In the genomic region with DNA sequence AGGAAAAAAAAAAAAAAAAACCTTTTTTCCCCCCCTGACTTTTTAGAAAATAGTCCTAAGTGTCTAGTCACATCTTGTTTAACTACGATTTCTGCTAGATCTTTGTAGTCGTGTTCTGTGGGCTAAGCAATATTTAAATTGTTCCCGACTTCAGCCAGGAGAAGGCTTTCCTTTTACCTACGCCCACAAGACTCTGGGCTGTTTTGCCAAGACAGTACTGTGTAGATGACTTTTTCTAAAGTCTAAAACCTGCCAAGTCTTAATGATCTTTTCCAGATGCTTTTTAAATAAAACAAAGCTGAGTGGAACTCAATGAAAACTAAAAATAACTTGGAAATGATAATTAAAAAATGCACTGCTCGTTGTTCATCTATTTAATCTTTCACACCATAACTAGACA, we compare ENCODE assay signal across 12 mouse cellular contexts. TPM values are rescaled to one million over a fixed set of nuclear protein-coding genes. Genes with fewer than 3 reads are reported as not detected.
DNase-seq lines count a peak whose midpoint lies in the region; ATAC-seq lines count a peak whose summit lies in the region.
"Had no signal": no experiment of that assay in that cellular context is flagged by ENCODE, and none has a peak within 500 bp of the region (broad histone marks: within the 10 kb centered on the region; RNA-seq: fewer than 3 reads in every experiment).

No protein-coding gene starts in this region.

- no peak for DNase-seq in heart, postnatal 36 days
- no peak for DNase-seq in embryonic facial prominence, embryonic 10.5 days (ENCODE audit: low spot score)
- no peak for DNase-seq in hindbrain, embryonic 10.5 days (ENCODE audit: low spot score)
- no peak for DNase-seq in midbrain, embryonic 14.5 days
- no peak for DNase-seq in spleen, postnatal 36 days (ENCODE audit: low spot score in 2 of 2)
- no peak for DNase-seq in kidney, adult 18-20 months
- DNase-seq: gastrocnemius, postnatal 36 days had no signal

- no peaks in the 10 kb centered on the region for H3K27me3 ChIP-seq in heart, embryonic 16.5 days (ENCODE audit: control insufficient read depth, insufficient read depth, low read length)
- H3K27me3 ChIP-seq in embryonic facial prominence, embryonic 10.5 days (replicated peaks; ENCODE audit: low read depth, poor library complexity, severe bottlenecking), result no peaks in the 10 kb centered on the region
- no peaks in the 10 kb centered on the region for H3K27me3 ChIP-seq in hindbrain, embryonic 10.5 days (ENCODE audit: insufficient read depth, poor library complexity, severe bottlenecking)
- no peaks in the 10 kb centered on the region for H3K27me3 ChIP-seq in midbrain, embryonic 14.5 days (ENCODE audit: control insufficient read depth, insufficient read depth, low read length)
- H3K27me3 ChIP-seq: megakaryocyte, embryonic 14.5 days had no signal

- H3K27ac ChIP-seq in heart, embryonic 16.5 days (ENCODE audit: low read length), result no peak overlapping the region
- peak overlapping the region; percentile 79 for H3K27ac ChIP-seq in embryonic facial prominence, embryonic 10.5 days (replicated peaks)
- peak overlapping the region; percentile 65 for H3K27ac ChIP-seq in hindbrain, embryonic 10.5 days
- H3K27ac ChIP-seq in midbrain, embryonic 14.5 days (replicated peaks; ENCODE audit: low read depth, low read length), result peak overlapping the region; percentile 15; the same call in 1 of the 2 replicates

- H3K9me3 ChIP-seq in heart, embryonic 16.5 days (replicated peaks; ENCODE audit: control insufficient read depth, low read length), result no peaks in the 10 kb centered on the region
- H3K9me3 ChIP-seq in embryonic facial prominence, embryonic 10.5 days, result no peaks in the 10 kb centered on the region
- H3K9me3 ChIP-seq in hindbrain, embryonic 10.5 days, result no peaks in the 10 kb centered on the region
- no peaks in the 10 kb centered on the region for H3K9me3 ChIP-seq in midbrain, embryonic 14.5 days (ENCODE audit: control insufficient read depth, low read length)
- H3K9me3 ChIP-seq: megakaryocyte, embryonic 14.5 days had no signal

- H3K4me2 ChIP-seq in heart, embryonic 16.5 days (ENCODE audit: low read depth, low read length), result peak overlapping the region; percentile 27
- peak overlapping the region; percentile 44 for H3K4me2 ChIP-seq in midbrain, embryonic 14.5 days (ENCODE audit: low read length)

- no peaks in the 10 kb centered on the region for H3K36me3 ChIP-seq in heart, embryonic 16.5 days (ENCODE audit: control insufficient read depth, insufficient read depth)
- peaks cover 6% of the 10 kb centered on the region; the same call in 1 of the 2 replicates for H3K36me3 ChIP-seq in embryonic facial prominence, embryonic 10.5 days (replicated peaks)
- H3K36me3 ChIP-seq in hindbrain, embryonic 10.5 days, result 0 out of 2 replicates have a peak, but pooled peaks cover 3% of the 10 kb centered on the region
- no peaks in the 10 kb centered on the region for H3K36me3 ChIP-seq in midbrain, embryonic 14.5 days (ENCODE audit: control insufficient read depth, insufficient read depth, low read length)

- peaks cover 3% of the 10 kb centered on the region; the same call in 1 of the 2 replicates for H3K4me1 ChIP-seq in heart, embryonic 16.5 days (ENCODE audit: control insufficient read depth, insufficient read depth, low read length)
- H3K4me1 ChIP-seq in embryonic facial prominence, embryonic 10.5 days, result peaks cover 41% of the 10 kb centered on the region
- H3K4me1 ChIP-seq in hindbrain, embryonic 10.5 days (replicated peaks), result peaks cover 36% of the 10 kb centered on the region
- peaks cover 5% of the 10 kb centered on the region; the same call in 1 of the 2 replicates for H3K4me1 ChIP-seq in midbrain, embryonic 14.5 days (ENCODE audit: control insufficient read depth, insufficient read depth, low read length)

- ATAC-seq in heart, embryonic 16.5 days (replicated peaks; ENCODE audit: extremely low read depth, insufficient read depth, low FRiP score), result no peak
- no peak for ATAC-seq in midbrain, embryonic 14.5 days (ENCODE audit: low FRiP score, low TSS enrichment)
- no peak for ATAC-seq in megakaryocyte, adult 5-6 weeks (ENCODE audit: poor library complexity, severe bottlenecking)
- ATAC-seq: activated CD4-positive, CD25-positive, alpha-beta regulatory T cell, adult 4 months had no signal

- intact Hi-C loops in heart, postnatal 36 days (cut with DNase I), result no loop called here

- H3K4me3 ChIP-seq in heart, embryonic 16.5 days (ENCODE audit: low read length), result no peak overlapping the region
- H3K4me3 ChIP-seq in embryonic facial prominence, embryonic 10.5 days, result peak overlapping the region; percentile 46
- peak overlapping the region; percentile 49 for H3K4me3 ChIP-seq in hindbrain, embryonic 10.5 days
- H3K4me3 ChIP-seq in midbrain, embryonic 14.5 days (replicated peaks; ENCODE audit: low read depth, low read length), result peak overlapping the region; percentile 25
- H3K4me3 ChIP-seq: megakaryocyte, embryonic 14.5 days had no signal

- WGBS in heart, embryonic 16.5 days, result 31% methylated on average over 5 of the region's 5 CpGs
- WGBS in embryonic facial prominence, embryonic 10.5 days, result 31% methylated on average over 5 of the region's 5 CpGs
- 30% methylated on average over 5 of the region's 5 CpGs for WGBS in hindbrain, embryonic 10.5 days
- 4% methylated on average over 5 of the region's 5 CpGs for whole genome bisulfite sequencing in midbrain, embryonic 14.5 days

- H3K9ac ChIP-seq in heart, embryonic 16.5 days (ENCODE audit: low read length), result no peak overlapping the region
- H3K9ac ChIP-seq in midbrain, embryonic 14.5 days (replicated peaks; ENCODE audit: low read length), result peak overlapping the region; percentile 46

RNA-seq across cellular contexts. Expression of a gene that starts 0.6 kb away (rescaled TPM):
- 2.7 and 3.7 TPM in 2 replicates for polyA plus RNA-seq in heart, embryonic 16.5 days (2015; fragmentation: Nextera tagmentation; extraction: Ambion mirVana)
- total RNA-seq in heart, postnatal 36 days (2021), result 1 to 10 TPM; 6.3 to 7.1 TPM
- 74.4 and 83.9 TPM in 2 replicates for polyA plus RNA-seq in embryonic facial prominence, embryonic 10.5 days (2016; fragmentation: Nextera tagmentation; extraction: Ambion mirVana)
- polyA plus RNA-seq in hindbrain, embryonic 10.5 days (2016; fragmentation: Nextera tagmentation; extraction: Ambion mirVana), result 31.6 and 55.2 TPM in 2 replicates
- 8.1 and 9.2 TPM in 2 replicates for polyA plus RNA-seq in midbrain, embryonic 14.5 days (2014; fragmentation: Nextera tagmentation; extraction: Ambion mirVana)
- total RNA-seq in megakaryocyte, adult 5-6 weeks (2015), result not detected in 2 replicates
- total RNA-seq in megakaryocyte, adult 5-6 weeks (2017), result not detected in 2 replicates
- total RNA-seq: common myeloid progenitor, adult 5-6 weeks had no signal
- polyA plus RNA-seq: activated CD4-positive, CD25-positive, alpha-beta regulatory T cell, adult 4 months had no signal

RNA-seq across cellular contexts. Expression of a gene that starts 28.9 kb away (rescaled TPM):
- 19.3 and 23.5 TPM in 2 replicates for polyA plus RNA-seq in heart, embryonic 16.5 days (2015; fragmentation: Nextera tagmentation; extraction: Ambion mirVana)
- 10 to 100 TPM; 16.1 to 16.3 TPM for total RNA-seq in heart, postnatal 36 days (2021)
- polyA plus RNA-seq in embryonic facial prominence, embryonic 10.5 days (2016; fragmentation: Nextera tagmentation; extraction: Ambion mirVana), result 36.0 and 37.3 TPM in 2 replicates
- polyA plus RNA-seq in hindbrain, embryonic 10.5 days (2016; fragmentation: Nextera tagmentation; extraction: Ambion mirVana), result 25.9 and 26.4 TPM in 2 replicates
- polyA plus RNA-seq in midbrain, embryonic 14.5 days (2014; fragmentation: Nextera tagmentation; extraction: Ambion mirVana), result 24.0 and 26.2 TPM in 2 replicates
- total RNA-seq in megakaryocyte, adult 5-6 weeks (2015), result 28.0 and 29.2 TPM in 2 replicates
- 33.7 and 40.5 TPM in 2 replicates for total RNA-seq in megakaryocyte, adult 5-6 weeks (2017)
